ENCODE assay signal across 8 mouse cellular contexts in genomic region chr13:56601199-56601598, GRCm38 (mm10). TPM values are rescaled to one million over a fixed set of nuclear protein-coding genes. Genes with fewer than 3 reads are reported as not detected.
DNase-seq lines count a peak whose midpoint lies in the region; ATAC-seq and TF ChIP-seq lines count a peak whose summit lies in the region.

No protein-coding gene starts in this region.

- ATAC-seq in neural tube, embryonic 15.5 days (ENCODE audit: low FRiP score) = no peak
- ATAC-seq in hindbrain, postnatal 0 days = 0 out of 2 replicates have a peak, but pooled peaks have one; percentile 33
- ATAC-seq in stomach, postnatal 0 days (ENCODE audit: low FRiP score, low TSS enrichment) = peak; percentile 86

- intact Hi-C loops in gastrocnemius, adult 2 months (cut with DNase I) = no loop called here

- no peak overlapping the region for H3K4me3 ChIP-seq in neural tube, embryonic 15.5 days (replicated peaks)
- H3K4me3 ChIP-seq in gastrocnemius, adult 2 months = no peak overlapping the region
- H3K4me3 ChIP-seq in hindbrain, postnatal 0 days (ENCODE audit: low read length) = no peak overlapping the region
- H3K4me3 ChIP-seq in stomach, postnatal 0 days (ENCODE audit: low read depth, low read length) = no peak overlapping the region

- no peak overlapping the region for H3K4me2 ChIP-seq in neural tube, embryonic 15.5 days
- no peak overlapping the region for H3K4me2 ChIP-seq in hindbrain, postnatal 0 days (ENCODE audit: low read depth, low read length)
- no peak overlapping the region for H3K4me2 ChIP-seq in stomach, postnatal 0 days (replicated peaks; ENCODE audit: low read depth)

- TF ChIP-seq CTCF in gastrocnemius, adult 2 months (IDR thresholded peaks at IDR 0.05) = no peak
- TF ChIP-seq CTCF in hindbrain, postnatal 0 days (IDR thresholded peaks at IDR 0.05; ENCODE audit: low read depth) = no peak
- TF ChIP-seq CTCF in stomach, postnatal 0 days (IDR thresholded peaks at IDR 0.05; ENCODE audit: low read depth) = no peak

- TF ChIP-seq EP300 in stomach, postnatal 0 days (optimal IDR thresholded peaks at IDR 0.05) = no peak

- H3K9me3 ChIP-seq in neural tube, embryonic 15.5 days (replicated peaks) = no peaks in the 10 kb centered on the region
- H3K9me3 ChIP-seq in hindbrain, postnatal 0 days (ENCODE audit: low read length) = no peaks in the 10 kb centered on the region
- no peaks in the 10 kb centered on the region for H3K9me3 ChIP-seq in stomach, postnatal 0 days (ENCODE audit: control insufficient read depth, low read length)

- peaks cover 16% of the 10 kb centered on the region for H3K4me1 ChIP-seq in neural tube, embryonic 15.5 days
- peaks cover 4% of the 10 kb centered on the region; the same call in 1 of the 2 replicates for H3K4me1 ChIP-seq in hindbrain, postnatal 0 days (ENCODE audit: insufficient read depth, low read length)
- peaks cover 10% of the 10 kb centered on the region for H3K4me1 ChIP-seq in stomach, postnatal 0 days (replicated peaks; ENCODE audit: control insufficient read depth, insufficient read depth)

- 36% methylated on average over 11 of the region's 11 CpGs for WGBS in neural tube, embryonic 15.5 days
- WGBS in hindbrain, postnatal 0 days = 41% methylated on average over 11 of the region's 11 CpGs
- WGBS in stomach, postnatal 0 days = 19% methylated on average over 11 of the region's 11 CpGs

- no peak overlapping the region for H3K27ac ChIP-seq in neural tube, embryonic 15.5 days (replicated peaks)
- peak overlapping the region; percentile 61 for H3K27ac ChIP-seq in gastrocnemius, adult 2 months
- H3K27ac ChIP-seq in hindbrain, postnatal 0 days = no peak overlapping the region
- peak overlapping the region; percentile 76 for H3K27ac ChIP-seq in stomach, postnatal 0 days (replicated peaks)

- H3K36me3 ChIP-seq in neural tube, embryonic 15.5 days = no peaks in the 10 kb centered on the region
- H3K36me3 ChIP-seq in hindbrain, postnatal 0 days (ENCODE audit: insufficient read depth, low read length) = no peaks in the 10 kb centered on the region
- no peaks in the 10 kb centered on the region for H3K36me3 ChIP-seq in stomach, postnatal 0 days (ENCODE audit: control insufficient read depth, insufficient read depth, low read length)

- no peaks in the 10 kb centered on the region for H3K27me3 ChIP-seq in neural tube, embryonic 15.5 days (replicated peaks)
- H3K27me3 ChIP-seq in hindbrain, postnatal 0 days (ENCODE audit: insufficient read depth, low read length) = no peaks in the 10 kb centered on the region
- H3K27me3 ChIP-seq in stomach, postnatal 0 days (ENCODE audit: control insufficient read depth, insufficient read depth, low read length) = no peaks in the 10 kb centered on the region

- no peak overlapping the region for H3K9ac ChIP-seq in neural tube, embryonic 15.5 days (replicated peaks)
- no peak overlapping the region for H3K9ac ChIP-seq in hindbrain, postnatal 0 days (replicated peaks; ENCODE audit: low read length)
- no peak overlapping the region for H3K9ac ChIP-seq in stomach, postnatal 0 days (ENCODE audit: low read length)

- DNase-seq in neural tube, embryonic 10.5 days (ENCODE audit: extremely low spot score, low spot score) = peak; percentile 62
- DNase-seq in gastrocnemius, adult 2 months = peak; percentile 71
- no peak for DNase-seq in hindbrain, postnatal 0 days (ENCODE audit: low spot score)
- peak; percentile 61 for DNase-seq in stomach, postnatal 0 days (ENCODE audit: low spot score)
- DNase-seq in c-Kit-positive CD71-positive TER-119-positive erythroid progenitor cells, embryonic 14.5 days (ENCODE audit: low spot score) = no peak
- no peak for DNase-seq in urinary bladder, postnatal 25 days (ENCODE audit: low spot score)
- DNase-seq in layer of hippocampus, adult 9-10 months (ENCODE audit: low spot score) = no peak

RNA-seq across cellular contexts. Expression of gene Tgfbi, which starts 8.1 kb away (rescaled TPM):
- polyA plus RNA-seq in neural tube, embryonic 15.5 days (2015; fragmentation: Nextera tagmentation; extraction: Ambion mirVana) = 7.7 and 26.4 TPM in 2 replicates
- total RNA-seq in gastrocnemius, adult 2 months (2021) = 10 to 100 TPM; 13.0 to 24.8 TPM
- 4.9 and 8.6 TPM in 2 replicates for total RNA-seq in hindbrain, postnatal 0 days (2014; rRNA removed)
- 6.2 and 7.1 TPM in 2 replicates for polyA plus RNA-seq in hindbrain, postnatal 0 days (2015; fragmentation: Nextera tagmentation; extraction: Ambion mirVana)
- 140 and 149 TPM in 2 replicates for polyA plus RNA-seq in stomach, postnatal 0 days (2015; fragmentation: Nextera tagmentation; extraction: Ambion mirVana)

RNA-seq across cellular contexts. Expression of gene Lect2, which starts 52.9 kb away (rescaled TPM):
- 0.37 TPM in 1 of 2 replicates, not detected in the other for polyA plus RNA-seq in neural tube, embryonic 15.5 days (2015; fragmentation: Nextera tagmentation; extraction: Ambion mirVana)
- not detected for total RNA-seq in gastrocnemius, adult 2 months (2021)
- not detected in 2 replicates for total RNA-seq in hindbrain, postnatal 0 days (2014; rRNA removed)
- polyA plus RNA-seq in hindbrain, postnatal 0 days (2015; fragmentation: Nextera tagmentation; extraction: Ambion mirVana) = 0.23 TPM in 1 of 2 replicates, not detected in the other
- 0.19 and 0.27 TPM in 2 replicates for polyA plus RNA-seq in stomach, postnatal 0 days (2015; fragmentation: Nextera tagmentation; extraction: Ambion mirVana)

Comparison
In these comparisons a context has a peak if more than half of its experiments do, and no peak if none do; other contexts are left out.
1. DNase-seq: peak in neural tube, embryonic 10.5 days (single experiment), gastrocnemius, adult 2 months (single experiment) and stomach, postnatal 0 days (single experiment); none in hindbrain, postnatal 0 days (single experiment), c-Kit-positive CD71-positive TER-119-positive erythroid progenitor cells, embryonic 14.5 days (single experiment), urinary bladder, postnatal 25 days (single experiment) and layer of hippocampus, adult 9-10 months (single experiment).
2. H3K27ac ChIP-seq: peak in gastrocnemius, adult 2 months (single experiment) and stomach, postnatal 0 days (single experiment); none in neural tube, embryonic 15.5 days (single experiment) and hindbrain, postnatal 0 days (single experiment).